Comparison of ENCODE assay signal across 8 mouse cellular contexts in genomic region chr4:118620279-118620966, GRCm38 (mm10). TPM values are rescaled to one million over a fixed set of nuclear protein-coding genes. Genes with fewer than 3 reads are reported as not detected.
DNase-seq lines count a peak whose midpoint lies in the region; ATAC-seq lines count a peak whose summit lies in the region.

TSS of gene Cfap57 (minus strand) at chr4:118620777.
TSS of gene Ebna1bp2 (plus strand) at chr4:118620799.

- DNase-seq in Muller cell, postnatal 12 days (ENCODE audit: inconsistent ontology term): peak; percentile 92
- peak; percentile 93 for DNase-seq in cerebellum, adult 9-11 months
- DNase-seq in frontal cortex, adult 2 months (ENCODE audit: extremely low spot score in 1 of 2, low spot score in 1 of 2): peak; percentile 91 to 95
- DNase-seq in layer of hippocampus, postnatal 14 days (ENCODE audit: low spot score in 2 of 2): peak; percentile 88 to 95
- DNase-seq in lung, postnatal 14 days: peak; percentile 90
- DNase-seq in retina, adult 2 months (ENCODE audit: low read depth, low spot score): peak; percentile 92
- DNase-seq in thymus, postnatal 36 days: peak; percentile 88 to 89

- peaks cover 27% of the 10 kb centered on the region for H3K36me3 ChIP-seq in hindbrain, embryonic 12.5 days

- H3K4me1 ChIP-seq in hindbrain, embryonic 12.5 days: peaks cover 10% of the 10 kb centered on the region

- peak within 1 kb of the TSS; percentile 75 for H3K9ac ChIP-seq in hindbrain, embryonic 12.5 days

- H3K4me3 ChIP-seq in hindbrain, embryonic 12.5 days: peak within 1 kb of the TSS; percentile 78

- H3K27ac ChIP-seq in hindbrain, embryonic 12.5 days: no peak within 1 kb of the TSS

- under 1% methylated on average over 32 of the region's 41 CpGs for WGBS in hindbrain, embryonic 12.5 days

- H3K9me3 ChIP-seq in hindbrain, embryonic 12.5 days (replicated peaks): peaks cover 10% of the 10 kb centered on the region; the same call in 1 of the 2 replicates

- ATAC-seq in hindbrain, embryonic 12.5 days (ENCODE audit: low FRiP score): peak; percentile 92

- no peaks in the 10 kb centered on the region for H3K27me3 ChIP-seq in hindbrain, embryonic 12.5 days

- peak within 1 kb of the TSS; percentile 86 for H3K4me2 ChIP-seq in hindbrain, embryonic 12.5 days (replicated peaks)

RNA-seq across cellular contexts. Expression of gene Cfap57, which starts in this region (rescaled TPM):
- polyA plus RNA-seq in frontal cortex, adult 2 months (2012; rRNA removed): 0.36 and 0.50 TPM in 2 replicates
- 1.7 TPM in 2 replicates for polyA plus RNA-seq in hindbrain, embryonic 12.5 days (2016; fragmentation: Nextera tagmentation; extraction: Ambion mirVana)
- under 1 TPM; 0.76 to 0.99 TPM for total RNA-seq in layer of hippocampus, postnatal 14 days (2021)

RNA-seq across cellular contexts. Expression of gene Ebna1bp2, which starts in this region (rescaled TPM):
- polyA plus RNA-seq in frontal cortex, adult 2 months (2012; rRNA removed): 49.0 and 54.8 TPM in 2 replicates
- polyA plus RNA-seq in hindbrain, embryonic 12.5 days (2016; fragmentation: Nextera tagmentation; extraction: Ambion mirVana): 151 and 160 TPM in 2 replicates
- total RNA-seq in layer of hippocampus, postnatal 14 days (2021): 10 to 100 TPM; 49.2 to 55.5 TPM
